Mouse (Mus musculus): Measurements from ENCODE around the gene Mroh3. TPM values are rescaled to one million over a fixed set of nuclear protein-coding genes. Genes with fewer than 3 reads are reported as not detected.

Gene Mroh3
- polyA plus RNA-seq, 1 experiment from 2014 or later: 0.31 TPM

GRCm38 (mm10) chr1:136142336-136142735, 70.3 kb downstream of the Mroh3 start:
- no peak for ATAC-seq (ENCODE audit: insufficient number of reproducible peaks, insufficient read depth, low FRiP score, low TSS enrichment)
- Histone ChIP-seq H3K9ac (no peak overlapping the region), H3K9me3 (no peaks in the 10 kb centered on the region), H3K4me3 (no peak overlapping the region), H3K4me2 (replicated peaks) (no peak overlapping the region), H3K27ac (no peak overlapping the region), H3K27me3 (no peaks in the 10 kb centered on the region), H3K36me3 (peaks cover 25% of the 10 kb centered on the region), H3K4me1 (peaks cover 54% of the 10 kb centered on the region)
- 35% methylated on average over 6 of the region's 6 CpGs for WGBS

DNA sequence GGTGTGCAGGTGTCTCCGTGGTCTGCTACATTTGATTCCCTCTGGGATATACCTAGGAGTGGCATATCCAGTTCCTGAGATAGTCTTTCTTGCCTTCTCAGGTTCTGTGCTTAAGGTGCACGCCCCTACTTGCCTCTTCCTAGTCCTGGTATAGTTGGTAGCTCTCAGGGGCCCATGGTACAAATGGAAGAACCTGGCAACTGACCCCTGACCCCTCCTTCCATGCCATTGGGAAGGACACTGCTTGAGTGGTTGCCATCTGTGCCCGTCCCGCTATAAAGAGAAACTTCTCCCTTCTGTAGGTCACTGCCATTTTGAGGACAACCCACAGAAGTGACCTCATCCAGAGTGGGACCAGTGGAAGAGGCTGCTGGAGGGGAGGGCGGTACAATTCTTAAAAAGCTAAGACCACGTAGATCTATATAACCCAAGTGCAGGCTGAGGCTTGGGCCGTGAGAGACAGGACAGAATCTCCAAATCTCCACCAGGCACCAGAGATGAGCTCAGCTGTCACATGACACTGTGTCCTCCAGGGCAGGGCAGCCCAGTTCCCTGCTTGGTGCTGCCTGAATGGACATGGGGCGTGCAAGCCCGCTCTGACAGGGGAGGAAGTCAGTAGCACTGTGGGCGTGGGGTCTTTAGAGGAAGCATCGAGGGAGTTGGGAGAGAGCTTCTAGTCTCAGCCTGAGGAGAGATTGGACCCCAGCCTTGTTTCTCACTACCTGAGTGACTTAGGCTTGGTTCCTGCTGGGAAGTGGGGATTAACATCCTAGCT, 71.3 kb downstream of the Mroh3 start:
- no peaks in the 10 kb centered on the region for H3K9me3 ChIP-seq
- no peak for ATAC-seq (ENCODE audit: insufficient number of reproducible peaks, insufficient read depth, low FRiP score, low TSS enrichment)
- H3K9ac ChIP-seq: no peak overlapping the region
- no peaks in the 10 kb centered on the region for H3K27me3 ChIP-seq
- 76% methylated on average over 11 of the region's 11 CpGs for WGBS
- H3K27ac ChIP-seq: no peak overlapping the region
- H3K4me2 ChIP-seq (replicated peaks): no peak overlapping the region
- H3K4me1 ChIP-seq: peaks cover 63% of the 10 kb centered on the region
- peaks cover 16% of the 10 kb centered on the region; the same call in 1 of the 2 replicates for H3K36me3 ChIP-seq
- no peak overlapping the region for H3K4me3 ChIP-seq

DNA sequence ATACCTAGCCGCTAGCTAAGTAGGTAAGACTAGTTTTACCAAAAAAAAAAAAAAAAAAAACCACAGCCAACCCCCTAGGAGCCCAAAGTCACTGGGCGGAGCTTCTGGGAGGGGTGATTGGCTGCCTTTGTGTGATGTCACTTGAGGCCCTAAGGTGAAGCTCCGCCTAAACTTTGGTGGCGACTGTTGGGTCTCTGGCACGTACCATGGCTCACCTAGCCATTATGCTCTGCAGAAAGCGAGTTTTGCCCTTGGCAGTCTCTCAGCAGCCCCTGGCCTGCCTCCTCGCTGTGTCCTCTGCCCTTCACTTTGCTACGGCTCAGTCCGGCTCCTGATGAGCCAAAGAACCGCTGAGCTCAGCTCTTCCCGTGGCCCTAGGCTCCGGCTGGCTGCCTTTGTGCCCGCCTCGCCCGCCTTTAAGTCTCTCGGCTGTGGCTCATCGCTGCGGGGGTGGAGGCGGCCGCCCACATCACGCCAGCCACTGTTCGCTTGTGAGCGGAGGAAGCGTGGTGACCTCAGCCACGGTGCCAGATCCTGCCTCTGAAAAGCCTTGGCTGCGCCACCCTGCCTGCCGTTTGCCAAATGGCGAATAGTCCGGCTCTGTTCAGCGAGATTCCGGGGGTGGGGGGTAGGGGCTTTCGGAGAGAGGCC, 72.5 kb downstream of the Mroh3 start:
- Histone ChIP-seq H3K4me1 (peaks cover 75% of the 10 kb centered on the region), H3K27ac (peak overlapping the region; percentile 91), H3K9me3 (no peaks in the 10 kb centered on the region), H3K4me2 (replicated peaks) (peak overlapping the region; percentile 81), H3K27me3 (no peaks in the 10 kb centered on the region), H3K4me3 (peak overlapping the region; percentile 55), H3K36me3 (peaks cover 8% of the 10 kb centered on the region; the same call in 1 of the 2 replicates), H3K9ac (peak overlapping the region; percentile 72)
- under 1% methylated on average over 32 of the region's 32 CpGs for WGBS
- 0 out of 2 replicates have a peak, but pooled peaks have one; percentile 8 for ATAC-seq (ENCODE audit: insufficient number of reproducible peaks, insufficient read depth, low FRiP score, low TSS enrichment)

GRCm38 (mm10) chr1:136138191-136138830, 74.3 kb downstream of the Mroh3 start:
- H3K9ac ChIP-seq: no peak overlapping the region
- peaks cover 92% of the 10 kb centered on the region for H3K4me1 ChIP-seq
- no peaks in the 10 kb centered on the region for H3K27me3 ChIP-seq
- 33% methylated on average over 10 of the region's 10 CpGs for WGBS
- peak overlapping the region; percentile 70 for H3K27ac ChIP-seq
- H3K4me3 ChIP-seq: no peak overlapping the region
- ATAC-seq (ENCODE audit: insufficient number of reproducible peaks, insufficient read depth, low FRiP score, low TSS enrichment): no peak
- peak overlapping the region; percentile 21 for H3K4me2 ChIP-seq (replicated peaks)
- H3K9me3 ChIP-seq: no peaks in the 10 kb centered on the region
- no peaks in the 10 kb centered on the region for H3K36me3 ChIP-seq

DNA sequence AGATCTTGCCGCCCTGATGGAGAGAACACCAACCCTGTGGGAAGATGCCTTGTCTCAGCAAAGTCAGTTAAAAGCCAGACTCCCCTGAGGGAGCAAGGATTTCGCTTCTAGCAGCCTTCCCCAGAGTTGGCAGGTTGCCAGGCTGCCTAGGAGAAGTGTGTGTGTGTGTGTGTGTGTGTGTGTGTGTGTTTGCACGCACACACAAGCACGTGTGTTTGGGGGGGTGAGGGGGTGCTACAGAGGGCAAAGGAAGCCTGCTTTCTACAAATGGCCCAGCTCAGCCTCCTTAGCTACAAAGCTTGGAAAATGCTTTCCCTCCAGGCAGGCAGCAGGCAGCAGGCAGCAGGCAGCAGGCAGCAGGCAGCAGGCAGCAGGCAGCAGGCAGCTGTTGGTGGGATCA, 75.1 kb downstream of the Mroh3 start:
- Histone ChIP-seq H3K9ac (no peak overlapping the region), H3K27me3 (no peaks in the 10 kb centered on the region), H3K4me1 (peaks cover 92% of the 10 kb centered on the region), H3K4me2 (replicated peaks) (peak overlapping the region; percentile 21), H3K9me3 (no peaks in the 10 kb centered on the region), H3K27ac (peak overlapping the region; percentile 70), H3K36me3 (no peaks in the 10 kb centered on the region), H3K4me3 (no peak overlapping the region)
- ATAC-seq (ENCODE audit: insufficient number of reproducible peaks, insufficient read depth, low FRiP score, low TSS enrichment): no peak
- 0% methylated on average over 4 of the region's 4 CpGs for WGBS

DNA sequence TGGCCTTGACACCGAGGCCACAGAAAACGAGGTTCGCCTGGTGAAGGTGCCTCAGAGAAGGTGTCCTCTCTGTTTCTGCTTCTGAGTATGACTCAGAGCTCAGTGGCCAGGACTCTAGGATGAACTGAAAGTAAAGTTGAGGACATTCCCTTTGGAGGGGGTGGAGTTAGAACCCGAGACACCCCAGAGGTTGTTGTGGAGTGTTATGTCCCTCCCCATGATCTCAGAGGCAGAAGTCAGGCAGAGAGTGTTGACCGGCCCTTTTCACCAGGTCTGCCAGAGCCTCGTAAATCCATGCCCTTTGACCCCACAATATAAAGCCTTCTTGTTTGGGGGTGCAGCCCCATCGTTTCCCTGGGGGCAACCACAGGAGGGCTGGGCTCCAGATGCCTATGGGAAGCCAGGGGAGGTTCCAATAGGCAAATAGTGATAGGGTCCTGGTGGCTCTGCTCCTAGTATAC, 75.5 kb downstream of the Mroh3 start:
- Histone ChIP-seq H3K9ac (no peak overlapping the region), H3K4me2 (replicated peaks) (peak overlapping the region; percentile 21), H3K36me3 (no peaks in the 10 kb centered on the region), H3K4me3 (no peak overlapping the region), H3K4me1 (peaks cover 92% of the 10 kb centered on the region), H3K9me3 (no peaks in the 10 kb centered on the region), H3K27ac (peak overlapping the region; percentile 70), H3K27me3 (no peaks in the 10 kb centered on the region)
- 19% methylated on average over 7 of the region's 7 CpGs for WGBS
- ATAC-seq (ENCODE audit: insufficient number of reproducible peaks, insufficient read depth, low FRiP score, low TSS enrichment): no peak

DNA sequence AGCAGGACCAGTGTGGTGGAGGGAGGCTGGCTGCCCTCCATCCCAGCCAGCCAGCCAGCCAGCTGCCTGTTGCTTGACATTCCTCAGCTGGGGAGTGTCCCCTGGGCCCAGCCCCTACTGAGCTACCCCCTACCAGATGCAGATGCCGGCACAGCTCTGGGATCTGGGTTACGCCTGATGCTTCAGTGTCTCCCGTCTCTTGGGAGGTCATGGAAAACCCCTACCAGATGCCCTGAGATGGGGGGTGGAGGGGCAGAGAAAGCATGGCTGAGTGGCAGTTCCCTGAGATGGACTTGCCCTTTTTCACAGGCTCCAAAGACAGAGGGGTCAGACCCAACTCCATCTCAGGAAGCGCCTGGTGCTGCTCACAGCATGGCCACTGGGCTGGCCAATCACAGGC, 76.1 kb downstream of the Mroh3 start:
- no peak; the same call in 1 of the 2 replicates for ATAC-seq (ENCODE audit: insufficient number of reproducible peaks, insufficient read depth, low FRiP score, low TSS enrichment)
- no peaks in the 10 kb centered on the region for H3K27me3 ChIP-seq
- H3K36me3 ChIP-seq: no peaks in the 10 kb centered on the region
- no peaks in the 10 kb centered on the region for H3K9me3 ChIP-seq
- 31% methylated on average over 4 of the region's 4 CpGs for WGBS
- H3K4me1 ChIP-seq: peaks cover 90% of the 10 kb centered on the region
- H3K9ac ChIP-seq: no peak overlapping the region
- peak overlapping the region; percentile 70 for H3K27ac ChIP-seq
- H3K4me2 ChIP-seq (replicated peaks): 0 out of 2 replicates have a peak overlapping the region, but pooled peaks have one; percentile 2
- H3K4me3 ChIP-seq: no peak overlapping the region

DNA sequence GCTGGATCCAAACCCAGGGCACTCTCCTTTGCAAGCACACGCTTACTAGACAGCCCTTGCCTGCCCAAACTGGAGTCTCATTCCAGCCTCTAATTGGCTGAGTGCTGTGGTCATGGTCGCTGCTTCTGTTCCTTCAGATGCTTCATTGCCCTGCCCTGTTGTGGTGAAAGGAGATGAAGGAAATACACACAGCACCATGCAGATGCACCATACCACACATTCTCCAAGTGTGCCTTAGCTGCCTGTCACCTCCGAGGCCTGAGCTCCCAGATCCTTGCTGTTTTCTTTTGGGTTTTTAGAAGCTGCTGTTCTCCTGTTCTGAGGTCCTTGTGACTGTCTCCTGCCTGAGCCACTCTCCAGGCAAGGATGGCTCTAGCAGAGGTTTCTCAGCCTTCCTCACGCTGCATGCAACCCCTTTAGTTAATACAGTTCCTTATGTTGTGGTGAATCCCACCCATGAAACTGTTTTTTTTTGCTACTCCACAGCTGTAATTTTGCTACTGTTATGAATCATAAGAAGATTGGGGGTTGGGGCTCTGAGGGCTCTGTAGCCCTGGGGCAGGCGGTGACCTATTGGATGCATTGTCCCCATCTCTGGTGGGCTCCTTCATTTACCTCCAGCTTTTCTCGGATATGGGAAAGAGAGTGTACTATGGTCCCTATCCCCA, 76.7 kb downstream of the Mroh3 start:
- H3K9ac ChIP-seq: no peak overlapping the region
- WGBS: 55% methylated on average over 6 of the region's 6 CpGs

DNA sequence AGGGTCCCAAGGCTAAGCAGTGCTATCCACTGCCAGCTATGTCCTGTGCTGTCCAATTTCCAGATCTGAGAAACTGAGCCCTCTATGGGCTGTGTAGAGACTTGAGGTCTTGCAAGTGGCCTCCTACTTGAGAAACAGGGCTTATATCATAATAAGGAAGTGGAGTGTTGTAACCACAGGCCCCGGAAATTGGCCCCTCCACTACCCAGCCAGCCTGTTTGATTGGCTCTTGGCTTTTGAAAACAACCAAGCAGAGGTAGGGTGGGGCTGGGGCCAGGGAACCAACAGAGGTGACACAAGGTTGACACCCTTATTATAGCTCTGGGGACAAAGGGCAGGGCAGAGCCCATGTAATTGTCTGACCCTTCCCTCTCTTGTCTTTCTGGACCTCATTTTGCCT, 77.6 kb downstream of the Mroh3 start:
- H3K9me3 ChIP-seq: no peaks in the 10 kb centered on the region
- H3K4me3 ChIP-seq: no peak overlapping the region
- WGBS: 47% methylated on average over 1 of the region's 1 CpGs
- no peaks in the 10 kb centered on the region for H3K36me3 ChIP-seq
- no peaks in the 10 kb centered on the region for H3K27me3 ChIP-seq
- H3K9ac ChIP-seq: no peak overlapping the region
- H3K27ac ChIP-seq: 0 out of 2 replicates have a peak overlapping the region, but pooled peaks have one; percentile 17
- H3K4me2 ChIP-seq (replicated peaks): no peak overlapping the region; the same call in 1 of the 2 replicates
- ATAC-seq (ENCODE audit: insufficient number of reproducible peaks, insufficient read depth, low FRiP score, low TSS enrichment): no peak
- H3K4me1 ChIP-seq: peaks cover 88% of the 10 kb centered on the region

More for the DNA sequence above, 76.7 kb downstream of the Mroh3 start:
- H3K4me1 ChIP-seq: peaks cover 86% of the 10 kb centered on the region
- H3K4me2 ChIP-seq (replicated peaks): 0 out of 2 replicates have a peak overlapping the region, but pooled peaks have one; percentile 2
- H3K27ac ChIP-seq: peak overlapping the region; percentile 70
- no peaks in the 10 kb centered on the region for H3K27me3 ChIP-seq
- H3K36me3 ChIP-seq: no peaks in the 10 kb centered on the region
- no peak for ATAC-seq (ENCODE audit: insufficient number of reproducible peaks, insufficient read depth, low FRiP score, low TSS enrichment)
- no peak overlapping the region for H3K4me3 ChIP-seq
- no peaks in the 10 kb centered on the region for H3K9me3 ChIP-seq

GRCm38 (mm10) chr1:136134547-136134946, 78.1 kb downstream of the Mroh3 start:
- H3K27me3 ChIP-seq: no peaks in the 10 kb centered on the region
- ATAC-seq (ENCODE audit: insufficient number of reproducible peaks, insufficient read depth, low FRiP score, low TSS enrichment): no peak
- H3K4me2 ChIP-seq (replicated peaks): peak overlapping the region; percentile 78; the same call in 1 of the 2 replicates
- no peak overlapping the region for H3K4me3 ChIP-seq
- no peak overlapping the region; the same call in 1 of the 2 replicates for H3K9ac ChIP-seq
- H3K36me3 ChIP-seq: no peaks in the 10 kb centered on the region
- 60% methylated on average over 2 of the region's 2 CpGs for WGBS
- no peaks in the 10 kb centered on the region for H3K9me3 ChIP-seq
- no peak overlapping the region for H3K27ac ChIP-seq
- H3K4me1 ChIP-seq: peaks cover 91% of the 10 kb centered on the region

- Histone ChIP-seq H3K27ac (no peak overlapping the region), H3K9ac (peak overlapping the region; percentile 38; the same call in 1 of the 2 replicates), H3K27me3 (no peaks in the 10 kb centered on the region), H3K4me3 (peak overlapping the region; percentile 78), H3K9me3 (no peaks in the 10 kb centered on the region), H3K36me3 (no peaks in the 10 kb centered on the region), H3K4me1 (peaks cover 91% of the 10 kb centered on the region), H3K4me2 (replicated peaks) (peak overlapping the region; percentile 78)
- no peak for ATAC-seq (ENCODE audit: insufficient number of reproducible peaks, insufficient read depth, low FRiP score, low TSS enrichment)
- 45% methylated on average over 13 of the region's 13 CpGs for WGBS
Measured at GRCm38 (mm10) chr1:136133570-136134240, 78.9 kb downstream of the Mroh3 start.

Measured in embryonic facial prominence, embryonic 12.5 days (tissue).